Mouse (Mus musculus) brain, embryonic 18.5 days (tissue): ENCODE measurements around the gene F3.

Source experiments
- DNase-seq: peaks from one replicate; pipeline ENCODE4 v3.0.0-alpha.2; 2012; ENCODE audit warnings: low read depth, low spot score

The F3 gene

GRCm38 (mm10) chr3:121707106-121707505 lies 16.2 kb upstream of the F3 start:
- no peak for DNase-seq

GRCm38 (mm10) chr3:121710894-121711531 lies 12.3 kb upstream of the F3 start:
- DNase-seq, result no peak

GRCm38 (mm10) chr3:121712222-121712621 lies 11.1 kb upstream of the F3 start:
- no peak for DNase-seq

GRCm38 (mm10) chr3:121713151-121713701 lies 10.1 kb upstream of the F3 start:
- no peak for DNase-seq

- DNase-seq, result no peak
Measured at GRCm38 (mm10) chr3:121713816-121714215, 9.5 kb upstream of the F3 start.

GRCm38 (mm10) chr3:121714461-121714860 lies 8.9 kb upstream of the F3 start:
- no peak for DNase-seq

GRCm38 (mm10) chr3:121715336-121715735 lies 8.0 kb upstream of the F3 start:
- no peak for DNase-seq

GRCm38 (mm10) chr3:121715741-121716459 lies 7.4 kb upstream of the F3 start:
- DNase-seq, result no peak

- no peak for DNase-seq
Measured at GRCm38 (mm10) chr3:121716480-121716879, 6.9 kb upstream of the F3 start.

- DNase-seq, result no peak
Measured at GRCm38 (mm10) chr3:121718679-121719078, 4.7 kb upstream of the F3 start.

GRCm38 (mm10) chr3:121719701-121720100 lies 3.6 kb upstream of the F3 start:
- DNase-seq, result no peak

- no peak for DNase-seq
Measured at GRCm38 (mm10) chr3:121720801-121721690, 2.3 kb upstream of the F3 start.

- DNase-seq, result no peak
Measured at GRCm38 (mm10) chr3:121721691-121722070, 1.7 kb upstream of the F3 start.

GRCm38 (mm10) chr3:121723968-121724524 lies 709 bp downstream of the F3 start:
- no peak for DNase-seq

- DNase-seq, result no peak
Measured at GRCm38 (mm10) chr3:121724553-121724952, 1.2 kb downstream of the F3 start.

- no peak for DNase-seq
Measured at GRCm38 (mm10) chr3:121725651-121726050, 2.3 kb downstream of the F3 start.

GRCm38 (mm10) chr3:121729678-121730077 lies 6.3 kb downstream of the F3 start:
- DNase-seq, result no peak

- DNase-seq, result no peak
Measured at GRCm38 (mm10) chr3:121735542-121735941, 12.2 kb downstream of the F3 start.

GRCm38 (mm10) chr3:121736025-121736744 lies 12.8 kb downstream of the F3 start:
- no peak for DNase-seq

GRCm38 (mm10) chr3:121737453-121737852 lies 14.1 kb downstream of the F3 start:
- no peak for DNase-seq

- DNase-seq, result no peak
Measured at GRCm38 (mm10) chr3:121737901-121738300, 14.6 kb downstream of the F3 start.
